Mouse (Mus musculus): ENCODE results near the gene Mccc2. TPM values are rescaled to one million over a fixed set of nuclear protein-coding genes. Genes with fewer than 3 reads are reported as not detected.
"Not testable (repeated sequence)": the region's sequence is repeated elsewhere in the genome, so short reads cannot be mapped to it uniquely, and the experiment has no call there.

Mccc2 gene
- polyA plus RNA-seq (2015; fragmentation: Nextera tagmentation; extraction: Ambion mirVana), result 49.1 and 50.2 TPM in 2 replicates

DNA sequence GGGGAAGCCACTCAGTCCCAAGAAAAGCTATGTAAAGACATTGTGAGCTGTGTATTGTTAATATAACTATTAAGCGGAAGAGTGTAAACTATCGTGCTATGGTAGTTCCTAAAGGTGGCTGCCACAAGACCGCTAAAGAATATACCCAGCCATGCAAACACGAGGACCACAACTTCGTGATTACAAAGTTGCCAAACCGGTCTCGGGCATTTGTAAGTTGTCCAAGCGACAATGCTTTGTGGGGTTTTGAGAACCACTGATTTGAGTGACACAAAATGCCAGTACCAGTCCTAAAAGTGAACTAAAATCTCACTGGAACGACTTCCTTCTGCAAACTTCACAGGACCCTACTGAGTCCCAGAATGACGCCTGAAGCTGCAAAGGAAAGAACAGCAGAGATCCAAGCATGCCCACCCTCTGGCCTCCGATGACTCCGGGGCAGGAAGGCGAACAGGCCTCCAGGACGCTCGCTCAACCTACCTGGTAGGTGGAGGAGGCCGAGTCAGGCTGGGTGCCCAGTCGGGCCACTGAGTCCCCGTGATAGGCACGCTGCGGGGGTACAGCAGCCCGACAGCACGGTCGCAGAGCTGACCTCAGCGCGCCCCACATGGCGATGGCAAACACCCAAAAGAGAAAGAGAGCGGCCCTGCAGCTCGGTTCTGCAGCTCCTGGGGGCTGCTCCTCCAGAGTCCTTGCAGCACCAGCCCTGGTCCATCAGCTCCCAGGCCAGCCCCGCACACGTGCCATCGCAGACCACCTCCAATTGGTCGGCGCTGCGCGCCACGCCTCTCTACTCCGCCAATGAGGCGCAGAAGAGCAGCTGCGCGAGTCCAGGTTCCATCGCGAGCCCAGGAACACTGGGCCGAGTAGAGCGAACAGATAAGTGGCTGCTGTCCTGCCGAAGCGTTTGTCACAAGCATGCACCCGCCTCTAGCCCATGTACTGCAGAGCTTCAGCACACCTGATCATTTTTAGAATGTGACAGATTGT, at the start of gene Mccc2:
Gene Mccc2 (minus strand): TSS at position 734 of the 990 bp plus-strand sequence.
- peak within 1 kb of the TSS; percentile 65 for H3K4me2 ChIP-seq (ENCODE audit: low read depth, low read length)
- no peaks in the 10 kb centered on the region for H3K9me3 ChIP-seq (replicated peaks; ENCODE audit: control insufficient read depth, low read length)
- H3K27me3 ChIP-seq (ENCODE audit: control insufficient read depth, insufficient read depth, low read length), result no peaks in the 10 kb centered on the region
- H3K4me3 ChIP-seq (replicated peaks; ENCODE audit: low read length), result peak within 1 kb of the TSS; percentile 73
- peak within 1 kb of the TSS; percentile 84 for H3K27ac ChIP-seq (ENCODE audit: low read length)
- peak; percentile 100 for ATAC-seq (ENCODE audit: insufficient read depth, low FRiP score)
- no peaks in the 10 kb centered on the region for H3K36me3 ChIP-seq (ENCODE audit: control insufficient read depth, insufficient read depth, low read length)
- WGBS, result 2% methylated on average over 47 of the region's 47 CpGs
- H3K4me1 ChIP-seq (ENCODE audit: control insufficient read depth, insufficient read depth, low read length), result peaks cover 11% of the 10 kb centered on the region
- H3K9ac ChIP-seq (ENCODE audit: low read length), result peak within 1 kb of the TSS; percentile 83

DNA sequence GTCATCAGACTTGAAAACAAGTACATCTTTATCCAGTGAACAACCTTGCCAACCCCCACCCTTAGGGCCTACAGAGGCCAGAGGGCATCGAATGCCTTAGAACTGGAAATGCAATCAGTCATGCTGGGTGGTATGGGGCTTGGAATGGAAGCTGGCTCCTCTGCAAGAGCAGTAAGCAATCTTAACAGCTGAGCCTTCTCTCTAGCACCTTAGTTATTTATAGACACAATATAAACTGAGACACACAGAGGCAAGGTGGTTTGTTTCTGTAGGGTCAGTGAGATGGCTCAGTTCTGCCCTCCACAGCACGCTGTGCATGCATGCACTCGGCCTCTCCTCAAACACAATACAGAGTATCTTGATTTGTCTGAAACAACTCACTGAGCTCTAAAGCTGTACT, 48.5 kb upstream of the Mccc2 start:
- no peak overlapping the region for H3K9ac ChIP-seq (ENCODE audit: low read length)
- no peak overlapping the region for H3K4me3 ChIP-seq (replicated peaks; ENCODE audit: low read length)
- ATAC-seq (ENCODE audit: insufficient read depth, low FRiP score), result no peak
- no peaks in the 10 kb centered on the region for H3K4me1 ChIP-seq (ENCODE audit: control insufficient read depth, insufficient read depth, low read length)
- 76% methylated on average over 3 of the region's 3 CpGs for WGBS
- no peak overlapping the region for H3K27ac ChIP-seq (ENCODE audit: low read length)
- H3K36me3 ChIP-seq (ENCODE audit: control insufficient read depth, insufficient read depth, low read length), result peaks cover 18% of the 10 kb centered on the region
- H3K27me3 ChIP-seq (ENCODE audit: control insufficient read depth, insufficient read depth, low read length), result no peaks in the 10 kb centered on the region
- no peaks in the 10 kb centered on the region for H3K9me3 ChIP-seq (replicated peaks; ENCODE audit: control insufficient read depth, low read length)
- H3K4me2 ChIP-seq (ENCODE audit: low read depth, low read length), result no peak overlapping the region

DNA sequence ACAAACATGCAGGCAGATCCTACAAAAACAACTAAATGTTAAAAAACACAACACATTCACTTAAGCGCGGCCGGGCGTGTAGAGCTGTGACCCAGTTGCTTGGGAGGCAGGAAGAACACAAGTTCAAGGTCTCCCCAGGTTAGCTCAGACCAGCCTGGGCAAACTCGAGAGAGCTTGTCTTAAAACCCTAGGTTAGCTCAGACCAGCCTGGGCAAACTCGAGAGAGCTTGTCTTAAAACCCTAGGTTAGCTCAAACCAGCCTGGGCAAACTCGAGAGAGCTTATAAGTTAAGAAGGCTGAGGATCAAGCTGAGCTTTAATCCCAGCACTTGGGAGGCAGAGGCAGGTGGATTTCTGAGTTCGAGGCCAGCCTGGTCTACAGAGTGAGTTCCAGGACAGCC, 42.3 kb upstream of the Mccc2 start:
- H3K9me3 ChIP-seq (replicated peaks; ENCODE audit: control insufficient read depth, low read length); H3K4me3 ChIP-seq (replicated peaks; ENCODE audit: low read length); ATAC-seq (ENCODE audit: insufficient read depth, low FRiP score); H3K27me3 ChIP-seq (ENCODE audit: control insufficient read depth, insufficient read depth, low read length); H3K9ac ChIP-seq (ENCODE audit: low read length); H3K4me1 ChIP-seq (ENCODE audit: control insufficient read depth, insufficient read depth, low read length); H3K27ac ChIP-seq (ENCODE audit: low read length); H3K4me2 ChIP-seq (ENCODE audit: low read depth, low read length): not testable (repeated sequence)
- peaks cover 19% of the 10 kb centered on the region; the same call in 1 of the 2 replicates for H3K36me3 ChIP-seq (ENCODE audit: control insufficient read depth, insufficient read depth, low read length)
- 91% methylated on average over 8 of the region's 8 CpGs for WGBS

DNA sequence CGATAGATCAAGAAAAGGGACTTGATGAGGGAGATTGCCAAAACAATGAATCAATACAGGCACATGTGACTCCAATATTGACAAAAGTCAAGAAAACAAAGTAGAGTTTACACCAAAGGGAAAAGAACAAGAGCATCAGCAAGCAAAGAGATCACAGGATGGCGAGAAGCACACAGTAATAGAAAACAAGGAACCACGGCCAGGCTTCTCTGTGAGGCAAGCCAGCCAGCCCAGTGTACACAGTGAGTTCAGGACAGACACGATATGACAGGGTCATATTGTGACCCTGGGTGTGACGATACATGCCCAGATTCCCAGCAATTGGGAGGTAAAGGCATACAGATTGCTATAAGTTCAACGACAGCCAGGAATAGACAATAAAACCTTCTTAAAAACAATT, 10.6 kb upstream of the Mccc2 start:
- ATAC-seq (ENCODE audit: insufficient read depth, low FRiP score), result no peak
- WGBS, result 71% methylated on average over 6 of the region's 6 CpGs
- H3K4me3 ChIP-seq (replicated peaks; ENCODE audit: low read length), result no peak overlapping the region
- H3K4me2 ChIP-seq (ENCODE audit: low read depth, low read length), result no peak overlapping the region
- no peaks in the 10 kb centered on the region for H3K9me3 ChIP-seq (replicated peaks; ENCODE audit: control insufficient read depth, low read length)
- no peaks in the 10 kb centered on the region for H3K27me3 ChIP-seq (ENCODE audit: control insufficient read depth, insufficient read depth, low read length)
- H3K9ac ChIP-seq (ENCODE audit: low read length), result no peak overlapping the region
- no peaks in the 10 kb centered on the region for H3K4me1 ChIP-seq (ENCODE audit: control insufficient read depth, insufficient read depth, low read length)
- no peak overlapping the region for H3K27ac ChIP-seq (ENCODE audit: low read length)
- peaks cover 23% of the 10 kb centered on the region for H3K36me3 ChIP-seq (ENCODE audit: control insufficient read depth, insufficient read depth, low read length)

DNA sequence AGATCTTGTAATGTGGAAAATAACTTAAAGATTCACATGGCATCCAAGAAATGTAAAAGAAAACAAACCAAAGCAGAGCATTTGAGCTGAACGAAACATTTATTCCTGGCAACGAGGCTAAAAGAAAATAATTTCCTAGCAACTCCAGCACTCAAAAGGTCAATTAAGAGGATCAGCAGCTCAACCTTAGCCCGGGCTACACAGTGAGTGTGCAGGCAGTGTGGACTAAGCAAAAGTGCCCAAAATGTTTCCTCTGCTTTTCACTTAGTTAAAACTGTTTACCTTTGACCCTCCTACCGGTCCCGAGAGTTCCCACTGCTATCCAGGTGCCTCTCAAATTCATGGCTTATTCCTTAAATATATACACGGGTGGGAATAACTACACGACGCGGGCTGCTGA, 1.5 kb upstream of the Mccc2 start:
- no peak for ATAC-seq (ENCODE audit: insufficient read depth, low FRiP score)
- Histone ChIP-seq H3K27ac (ENCODE audit: low read length) (no peak overlapping the region), H3K9ac (ENCODE audit: low read length) (no peak overlapping the region), H3K4me1 (ENCODE audit: control insufficient read depth, insufficient read depth, low read length) (peaks cover 11% of the 10 kb centered on the region), H3K9me3 (replicated peaks; ENCODE audit: control insufficient read depth, low read length) (no peaks in the 10 kb centered on the region), H3K36me3 (ENCODE audit: control insufficient read depth, insufficient read depth, low read length) (no peaks in the 10 kb centered on the region), H3K27me3 (ENCODE audit: control insufficient read depth, insufficient read depth, low read length) (no peaks in the 10 kb centered on the region), H3K4me2 (ENCODE audit: low read depth, low read length) (no peak overlapping the region), H3K4me3 (replicated peaks; ENCODE audit: low read length) (no peak overlapping the region)
- WGBS, result 85% methylated on average over 9 of the region's 9 CpGs

DNA sequence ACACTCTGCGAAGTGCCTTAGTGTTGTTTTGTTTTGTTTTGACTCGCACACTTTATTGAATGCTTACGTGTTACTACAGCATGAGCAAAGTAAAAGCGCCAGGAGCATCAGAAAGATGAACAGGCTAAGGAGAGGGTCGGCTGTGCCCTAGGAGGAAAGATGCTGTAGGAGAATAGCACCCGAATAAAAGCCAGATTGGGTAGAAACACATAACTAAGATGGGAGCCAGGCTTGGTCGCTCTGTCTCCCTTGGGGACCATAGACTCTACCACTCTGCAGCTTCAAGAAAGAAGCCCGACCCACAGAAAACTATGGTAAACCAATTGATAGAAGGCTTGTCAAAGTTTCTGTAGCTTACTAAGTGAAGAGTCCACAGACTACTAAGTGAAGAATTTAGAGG, 498 bp upstream of the Mccc2 start:
- WGBS, result 10% methylated on average over 8 of the region's 8 CpGs
- Histone ChIP-seq H3K27ac (ENCODE audit: low read length) (peak overlapping the region; percentile 28; the same call in 1 of the 2 replicates), H3K4me2 (ENCODE audit: low read depth, low read length) (peak overlapping the region; percentile 65), H3K4me3 (replicated peaks; ENCODE audit: low read length) (peak overlapping the region; percentile 73), H3K9me3 (replicated peaks; ENCODE audit: control insufficient read depth, low read length) (no peaks in the 10 kb centered on the region), H3K9ac (ENCODE audit: low read length) (peak overlapping the region; percentile 62), H3K36me3 (ENCODE audit: control insufficient read depth, insufficient read depth, low read length) (no peaks in the 10 kb centered on the region), H3K27me3 (ENCODE audit: control insufficient read depth, insufficient read depth, low read length) (no peaks in the 10 kb centered on the region), H3K4me1 (ENCODE audit: control insufficient read depth, insufficient read depth, low read length) (peaks cover 11% of the 10 kb centered on the region)
- ATAC-seq (ENCODE audit: insufficient read depth, low FRiP score), result no peak

DNA sequence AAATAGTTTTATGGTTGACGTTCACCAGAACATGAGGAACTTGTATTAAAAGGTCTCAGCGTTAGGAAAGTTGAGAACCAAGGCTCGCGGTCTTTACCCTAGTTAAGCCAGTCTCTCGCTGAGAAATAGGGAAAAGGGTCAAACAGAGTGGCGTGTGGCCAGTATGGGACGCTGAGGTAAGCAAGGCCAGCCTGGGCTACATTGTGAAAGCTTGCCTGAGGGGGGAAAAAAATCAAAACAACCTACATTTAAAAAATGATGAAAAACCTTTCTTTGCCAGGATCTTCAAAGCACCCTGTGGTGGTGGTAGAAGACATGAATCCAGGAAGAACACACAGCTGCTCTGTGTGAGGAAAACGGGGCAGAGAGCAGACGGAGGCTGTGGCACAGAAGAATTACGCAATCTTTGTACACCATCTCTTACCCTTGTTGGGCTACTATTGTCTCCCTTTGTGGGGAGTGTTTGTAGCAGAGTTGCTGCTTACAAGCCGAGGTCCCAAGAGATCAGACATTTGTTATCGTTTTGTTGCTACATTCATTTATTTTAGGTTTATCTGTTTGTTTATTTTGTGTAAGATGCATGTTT, 9.4 kb downstream of the Mccc2 start:
- H3K9ac ChIP-seq (ENCODE audit: low read length), result no peak overlapping the region
- H3K4me1 ChIP-seq (ENCODE audit: control insufficient read depth, insufficient read depth, low read length), result no peaks in the 10 kb centered on the region
- no peak overlapping the region for H3K4me3 ChIP-seq (replicated peaks; ENCODE audit: low read length)
- no peaks in the 10 kb centered on the region for H3K27me3 ChIP-seq (ENCODE audit: control insufficient read depth, insufficient read depth, low read length)
- no peaks in the 10 kb centered on the region for H3K9me3 ChIP-seq (replicated peaks; ENCODE audit: control insufficient read depth, low read length)
- H3K36me3 ChIP-seq (ENCODE audit: control insufficient read depth, insufficient read depth, low read length), result no peaks in the 10 kb centered on the region
- WGBS, result 78% methylated on average over 12 of the region's 12 CpGs
- no peak overlapping the region for H3K4me2 ChIP-seq (ENCODE audit: low read depth, low read length)
- no peak for ATAC-seq (ENCODE audit: insufficient read depth, low FRiP score)
- no peak overlapping the region for H3K27ac ChIP-seq (ENCODE audit: low read length)

DNA sequence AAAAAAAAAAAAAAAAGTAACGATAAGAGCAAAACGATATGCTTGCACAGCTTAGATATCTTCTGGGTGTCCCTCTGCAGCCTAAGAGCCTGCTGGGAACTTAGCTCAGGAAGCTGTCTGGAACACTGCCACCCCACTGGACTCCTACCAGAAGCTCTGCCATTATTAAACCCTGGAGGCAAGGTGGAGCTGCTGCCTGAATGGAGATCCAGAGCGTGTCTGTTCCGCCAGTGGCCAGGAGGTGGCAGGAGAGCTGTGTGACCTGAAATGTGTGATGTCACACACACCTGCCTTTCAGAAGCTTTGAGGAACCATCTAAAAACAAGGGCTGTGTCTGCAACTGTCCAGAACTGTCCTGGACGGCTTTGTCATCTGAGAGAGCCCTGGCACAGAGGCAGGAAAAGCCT, 13.6 kb downstream of the Mccc2 start:
- H3K27me3 ChIP-seq (ENCODE audit: control insufficient read depth, insufficient read depth, low read length), result no peaks in the 10 kb centered on the region
- no peak overlapping the region for H3K9ac ChIP-seq (ENCODE audit: low read length)
- H3K27ac ChIP-seq (ENCODE audit: low read length), result no peak overlapping the region
- H3K4me3 ChIP-seq (replicated peaks; ENCODE audit: low read length), result no peak overlapping the region
- ATAC-seq (ENCODE audit: insufficient read depth, low FRiP score), result peak; percentile 72; the same call in 1 of the 2 replicates
- WGBS, result 27% methylated on average over 5 of the region's 5 CpGs
- no peak overlapping the region for H3K4me2 ChIP-seq (ENCODE audit: low read depth, low read length)
- H3K4me1 ChIP-seq (ENCODE audit: control insufficient read depth, insufficient read depth, low read length), result no peaks in the 10 kb centered on the region
- no peaks in the 10 kb centered on the region for H3K9me3 ChIP-seq (replicated peaks; ENCODE audit: control insufficient read depth, low read length)
- no peaks in the 10 kb centered on the region for H3K36me3 ChIP-seq (ENCODE audit: control insufficient read depth, insufficient read depth, low read length)

DNA sequence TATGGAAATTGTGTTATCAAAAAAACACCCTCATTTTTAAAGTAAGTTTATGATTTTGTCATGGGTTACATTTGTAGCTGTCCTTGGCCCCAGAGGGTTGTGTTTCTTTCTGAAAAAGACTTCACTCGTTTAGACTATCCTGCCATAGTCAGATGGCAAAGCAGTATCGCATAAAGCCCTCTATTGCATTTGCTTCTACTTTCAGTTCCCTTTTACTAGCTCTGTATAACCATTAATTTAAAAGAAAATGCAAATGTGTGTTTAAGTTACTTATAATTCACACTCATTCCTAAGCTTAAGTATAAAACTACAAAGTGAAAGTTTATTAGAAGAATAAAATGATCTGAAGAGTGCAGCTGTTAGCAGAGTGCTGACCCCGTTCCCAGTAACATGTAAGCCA, 16.4 kb downstream of the Mccc2 start:
- no peak for ATAC-seq (ENCODE audit: insufficient read depth, low FRiP score)
- Histone ChIP-seq H3K4me1 (ENCODE audit: control insufficient read depth, insufficient read depth, low read length) (no peaks in the 10 kb centered on the region), H3K27ac (ENCODE audit: low read length) (no peak overlapping the region), H3K9ac (ENCODE audit: low read length) (no peak overlapping the region), H3K4me3 (replicated peaks; ENCODE audit: low read length) (no peak overlapping the region), H3K9me3 (replicated peaks; ENCODE audit: control insufficient read depth, low read length) (no peaks in the 10 kb centered on the region), H3K36me3 (ENCODE audit: control insufficient read depth, insufficient read depth, low read length) (no peaks in the 10 kb centered on the region), H3K27me3 (ENCODE audit: control insufficient read depth, insufficient read depth, low read length) (no peaks in the 10 kb centered on the region), H3K4me2 (ENCODE audit: low read depth, low read length) (no peak overlapping the region)
- WGBS, result 85% methylated on average over 3 of the region's 3 CpGs
